Mouse (Mus musculus) midbrain, embryonic 14.5 days (tissue): ENCODE measurements around the gene Mamdc4. TPM values are rescaled to one million over a fixed set of nuclear protein-coding genes. Genes with fewer than 3 reads are reported as not detected.

Source experiments
- ATAC-seq: fragments of 200-750 bp; cut with Nextera tagmentation; 2 replicates; pipeline ENCODE4 v1.8.0; 2017; ENCODE audit warnings: moderate number of reproducible peaks, moderate library complexity; ENCODE audit not compliant: low FRiP score, low TSS enrichment
- DNase-seq: peaks from one replicate; pipeline ENCODE4 v3.0.0-alpha.2; 2015
- H3K27ac ChIP-seq: fragments of 300-500 bp; sonication (generic); replicated peaks from 2 replicates; pipeline ENCODE4 v1.5.1; 2014; ENCODE audit warnings: mild to moderate bottlenecking, low read depth, low read length, moderate library complexity
- H3K27me3 ChIP-seq: fragments of 300-500 bp; sonication (generic); 2 replicates; pipeline ENCODE4 v1.6.1; 2014; ENCODE audit warnings: low read length, control low read depth, mixed read lengths; ENCODE audit not compliant: control insufficient read depth, insufficient read depth
- H3K36me3 ChIP-seq: fragments of 300-500 bp; sonication (generic); 2 replicates; pipeline ENCODE4 v1.6.1; 2014; ENCODE audit warnings: low read length, control low read depth; ENCODE audit not compliant: control insufficient read depth, insufficient read depth
- H3K4me1 ChIP-seq: fragments of 300-500 bp; sonication (generic); 2 replicates; pipeline ENCODE4 v1.6.1; 2014; ENCODE audit warnings: mild to moderate bottlenecking, antibody characterized with exemption, low read length, control low read depth; ENCODE audit not compliant: control insufficient read depth, insufficient read depth
- H3K4me2 ChIP-seq: fragments of 300-500 bp; sonication (generic); 2 replicates; pipeline ENCODE4 v1.6.1; 2014; ENCODE audit warnings: mild to moderate bottlenecking, low read length, moderate library complexity
- H3K4me3 ChIP-seq: fragments of 300-500 bp; sonication (generic); replicated peaks from 2 replicates; pipeline ENCODE4 v1.5.1; 2014; ENCODE audit warnings: low read depth, low read length
- H3K9ac ChIP-seq: fragments of 300-500 bp; sonication (generic); replicated peaks from 2 replicates; pipeline ENCODE4 v1.6.1; 2014; ENCODE audit warnings: mild to moderate bottlenecking, low read length, moderate library complexity
- H3K9me3 ChIP-seq: fragments of 300-500 bp; sonication (generic); 2 replicates; pipeline ENCODE4 v1.6.1; 2016; ENCODE audit warnings: low read length, control low read depth, mixed read lengths; ENCODE audit not compliant: control insufficient read depth
- WGBS: fragments of 180-500 bp; shearing (Covaris S2); extraction: QIAGEN DNeasy Blood & Tissue Kit; methylation state at CpG from one replicate; pipeline ENCODE4 v1.1.7; 2014; 5-methylcytosine and 5-hydroxymethylcytosine counted together
- polyA plus RNA-seq: library from polyadenylated mRNA; unstranded; fragments of >200 nt; fragmentation: Nextera tagmentation; extraction: Ambion mirVana; gene quantifications from 2 replicates; pipeline ENCODE4 v1.2.1, GENCODE M21; 2014

Mamdc4 gene
- polyA plus RNA-seq, 1 experiment from 2014 or later: 3.9 TPM

- H3K27me3 ChIP-seq: no peaks in the 10 kb centered on the region
- no peak for DNase-seq
- WGBS: 83% methylated on average over 9 of the region's 9 CpGs
- no peaks in the 10 kb centered on the region for H3K9me3 ChIP-seq
- ATAC-seq: no peak
- H3K4me1 ChIP-seq: peaks cover 6% of the 10 kb centered on the region
- no peak overlapping the region for H3K4me2 ChIP-seq
- no peak overlapping the region for H3K9ac ChIP-seq
- no peak overlapping the region for H3K27ac ChIP-seq
- H3K4me3 ChIP-seq: no peak overlapping the region
- H3K36me3 ChIP-seq: no peaks in the 10 kb centered on the region
Observed at GRCm38 (mm10) chr2:25549021-25549991, 25.3 kb downstream of the Mamdc4 start.

GRCm38 (mm10) chr2:25546811-25547491, 27.7 kb downstream of the Mamdc4 start, which contains the start of gene Traf2:
TSS of gene Traf2 (minus strand) at chr2:25546940.
- no peak within 1 kb of the TSS for H3K27ac ChIP-seq
- peak within 1 kb of the TSS; percentile 60 for H3K9ac ChIP-seq
- DNase-seq (peak; percentile 98), ATAC-seq (peak; percentile 99)
- 3% methylated on average over 48 of the region's 48 CpGs for WGBS
- no peaks in the 10 kb centered on the region for H3K36me3 ChIP-seq
- H3K4me1 ChIP-seq: peaks cover 6% of the 10 kb centered on the region
- H3K4me2 ChIP-seq: peak within 1 kb of the TSS; percentile 78
- H3K27me3 ChIP-seq: no peaks in the 10 kb centered on the region
- H3K4me3 ChIP-seq: peak within 1 kb of the TSS; percentile 61
- H3K9me3 ChIP-seq: no peaks in the 10 kb centered on the region

- Histone ChIP-seq H3K36me3 (no peaks in the 10 kb centered on the region), H3K27ac (no peak overlapping the region), H3K27me3 (no peaks in the 10 kb centered on the region), H3K4me2 (peak overlapping the region; percentile 78), H3K4me3 (peak overlapping the region; percentile 61), H3K9ac (peak overlapping the region; percentile 60), H3K9me3 (no peaks in the 10 kb centered on the region), H3K4me1 (peaks cover 6% of the 10 kb centered on the region)
- DNase-seq (no peak), ATAC-seq (peak; percentile 55)
- 8% methylated on average over 40 of the region's 43 CpGs for WGBS
Observed at GRCm38 (mm10) chr2:25545996-25546810, 28.4 kb downstream of the Mamdc4 start.

- Histone ChIP-seq H3K9ac (no peak overlapping the region), H3K27me3 (no peaks in the 10 kb centered on the region), H3K36me3 (peaks cover 4% of the 10 kb centered on the region; the same call in 1 of the 2 replicates), H3K9me3 (no peaks in the 10 kb centered on the region), H3K4me1 (peaks cover 6% of the 10 kb centered on the region), H3K4me3 (no peak overlapping the region), H3K27ac (no peak overlapping the region), H3K4me2 (no peak overlapping the region)
- DNase-seq (no peak), ATAC-seq (no peak)
- 93% methylated on average over 10 of the region's 10 CpGs for WGBS
Observed at GRCm38 (mm10) chr2:25541644-25542367, 32.8 kb downstream of the Mamdc4 start.

GRCm38 (mm10) chr2:25540541-25540948, 34.1 kb downstream of the Mamdc4 start:
- H3K4me2 ChIP-seq: no peak overlapping the region
- WGBS: 98% methylated on average over 4 of the region's 4 CpGs

GRCm38 (mm10) chr2:25536531-25536930, 38.1 kb downstream of the Mamdc4 start:
- H3K27me3 ChIP-seq: no peaks in the 10 kb centered on the region
- no peak overlapping the region for H3K9ac ChIP-seq
- DNase-seq: no peak
- H3K4me2 ChIP-seq: no peak overlapping the region
- WGBS: 94% methylated on average over 8 of the region's 8 CpGs
- peaks cover 34% of the 10 kb centered on the region for H3K36me3 ChIP-seq
- no peak overlapping the region for H3K4me3 ChIP-seq
- ATAC-seq: no peak
- no peaks in the 10 kb centered on the region for H3K4me1 ChIP-seq
- no peak overlapping the region for H3K27ac ChIP-seq
- H3K9me3 ChIP-seq: no peaks in the 10 kb centered on the region

More at GRCm38 (mm10) chr2:25540541-25540948, 34.1 kb downstream of the Mamdc4 start:
- no peaks in the 10 kb centered on the region for H3K9me3 ChIP-seq
- peaks cover 14% of the 10 kb centered on the region; the same call in 1 of the 2 replicates for H3K36me3 ChIP-seq
- H3K4me3 ChIP-seq: no peak overlapping the region
- ATAC-seq (no peak), DNase-seq (no peak)
- H3K27ac ChIP-seq: no peak overlapping the region
- H3K27me3 ChIP-seq: no peaks in the 10 kb centered on the region
- H3K4me1 ChIP-seq: no peaks in the 10 kb centered on the region
- H3K9ac ChIP-seq: no peak overlapping the region

GRCm38 (mm10) chr2:25534866-25535182, 39.8 kb downstream of the Mamdc4 start:
- Histone ChIP-seq H3K9ac (no peak overlapping the region), H3K27me3 (no peaks in the 10 kb centered on the region), H3K4me2 (no peak overlapping the region), H3K9me3 (no peaks in the 10 kb centered on the region), H3K4me1 (no peaks in the 10 kb centered on the region), H3K36me3 (peaks cover 40% of the 10 kb centered on the region), H3K27ac (no peak overlapping the region), H3K4me3 (no peak overlapping the region)
- 89% methylated on average over 2 of the region's 2 CpGs for WGBS
- ATAC-seq: no peak
- no peak for DNase-seq
